Mouse (Mus musculus): ENCODE measurements around the gene Phka2. TPM values are rescaled to one million over a fixed set of nuclear protein-coding genes. Genes with fewer than 3 reads are reported as not detected.

Phka2 gene
- total RNA-seq (2021): 1 to 10 TPM; 5.7 to 6.2 TPM
- long read RNA-seq, experiment 1, partial matches to known transcripts: 1 of 2 reads
- long read RNA-seq, experiment 1, other reads (novel, unspliced or antisense): 1 of 2 reads
- long read RNA-seq, experiment 2, full-length matches to known transcripts: 2 of 2 reads
- long read RNA-seq, experiment 2, partial matches to known transcripts: 0 of 2 reads
- long read RNA-seq, experiment 2, other reads (novel, unspliced or antisense): 0 of 2 reads

- TF ChIP-seq CTCF (IDR thresholded peaks at IDR 0.05): peak; percentile 19
- peak; percentile 90 for DNase-seq
- intact Hi-C loops (cut with DNase I): loop anchor here (10.0 kb wide), 1 partner anchor 262 kb away; the partner anchor contains the start of gene Rs1
- peak within 1 kb of the TSS; percentile 87 for H3K4me3 ChIP-seq
- peak within 1 kb of the TSS; percentile 94 for H3K27ac ChIP-seq
Measured at GRCm38 (mm10) chrX:160502048-160503041, at the start of gene Phka2. Gene Phka2, plus strand, starts transcription at chrX:160502166.

- intact Hi-C loops (cut with DNase I): no loop called here
- DNase-seq: no peak
- Histone ChIP-seq H3K27ac (no peak overlapping the region), H3K4me3 (no peak overlapping the region)
- TF ChIP-seq CTCF (IDR thresholded peaks at IDR 0.05): peak; percentile 29; the same call in 1 of the 2 replicates
Measured at GRCm38 (mm10) chrX:160455686-160456085, 46.3 kb upstream of the Phka2 start.

- no peak for DNase-seq
- H3K27ac ChIP-seq: no peak overlapping the region
- intact Hi-C loops (cut with DNase I): no loop called here
- no peak for TF ChIP-seq CTCF (IDR thresholded peaks at IDR 0.05)
- no peak overlapping the region for H3K4me3 ChIP-seq
Measured at GRCm38 (mm10) chrX:160471257-160471786, 30.6 kb upstream of the Phka2 start.

- TF ChIP-seq CTCF (IDR thresholded peaks at IDR 0.05): no peak
- intact Hi-C loops (cut with DNase I): no loop called here
- no peak overlapping the region for H3K27ac ChIP-seq
- DNase-seq: no peak
- no peak overlapping the region for H3K4me3 ChIP-seq
Measured at GRCm38 (mm10) chrX:160489784-160490183, 12.2 kb upstream of the Phka2 start.

- no peak for DNase-seq
- TF ChIP-seq CTCF (IDR thresholded peaks at IDR 0.05): no peak
- Histone ChIP-seq H3K27ac (no peak overlapping the region), H3K4me3 (no peak overlapping the region)
- intact Hi-C loops (cut with DNase I): no loop called here
Measured at GRCm38 (mm10) chrX:160494333-160494732, 7.6 kb upstream of the Phka2 start.

- Histone ChIP-seq H3K27ac (no peak overlapping the region), H3K4me3 (no peak overlapping the region)
- no peak for TF ChIP-seq CTCF (IDR thresholded peaks at IDR 0.05)
- intact Hi-C loops (cut with DNase I): no loop called here
- DNase-seq: no peak
Measured at GRCm38 (mm10) chrX:160494921-160495320, 7.0 kb upstream of the Phka2 start.

GRCm38 (mm10) chrX:160496473-160496872, 5.5 kb upstream of the Phka2 start:
- Histone ChIP-seq H3K4me3 (no peak overlapping the region), H3K27ac (no peak overlapping the region)
- TF ChIP-seq CTCF (IDR thresholded peaks at IDR 0.05): no peak
- DNase-seq: no peak
- intact Hi-C loops (cut with DNase I): no loop called here

- Histone ChIP-seq H3K27ac (no peak overlapping the region), H3K4me3 (no peak overlapping the region)
- no peak for DNase-seq
- intact Hi-C loops (cut with DNase I): loop anchor here (10.0 kb wide), 1 partner anchor 264 kb away; the partner anchor contains the start of gene Rs1
- no peak for TF ChIP-seq CTCF (IDR thresholded peaks at IDR 0.05)
Measured at GRCm38 (mm10) chrX:160501095-160501494, 871 bp upstream of the Phka2 start.

- no peak for TF ChIP-seq CTCF (IDR thresholded peaks at IDR 0.05)
- DNase-seq: no peak
- intact Hi-C loops (cut with DNase I): loop anchor here (10.0 kb wide), 1 partner anchor 263 kb away; the partner anchor contains the start of gene Rs1
- H3K4me3 ChIP-seq: peak overlapping the region; percentile 87
- peak overlapping the region; percentile 94 for H3K27ac ChIP-seq
Measured at GRCm38 (mm10) chrX:160501687-160502047, 299 bp upstream of the Phka2 start.

GRCm38 (mm10) chrX:160509046-160509445, 7.1 kb downstream of the Phka2 start:
- no peak for TF ChIP-seq CTCF (IDR thresholded peaks at IDR 0.05)
- DNase-seq: no peak
- Histone ChIP-seq H3K27ac (no peak overlapping the region), H3K4me3 (no peak overlapping the region)
- intact Hi-C loops (cut with DNase I): loop anchor here (5.0 to 10.0 kb wide), 2 partner anchors 256 to 1738 kb away; partner anchors contain the start of gene Rs1

- H3K27ac ChIP-seq: 0 out of 2 replicates have a peak overlapping the region, but pooled peaks have one; percentile 8
- TF ChIP-seq CTCF (IDR thresholded peaks at IDR 0.05): no peak
- intact Hi-C loops (cut with DNase I): no loop called here
- H3K4me3 ChIP-seq: no peak overlapping the region
- DNase-seq: no peak
Measured at GRCm38 (mm10) chrX:160510197-160510596, 8.2 kb downstream of the Phka2 start.

- no peak for DNase-seq
- Histone ChIP-seq H3K27ac (no peak overlapping the region), H3K4me3 (no peak overlapping the region)
- intact Hi-C loops (cut with DNase I): no loop called here
- no peak for TF ChIP-seq CTCF (IDR thresholded peaks at IDR 0.05)
Measured at GRCm38 (mm10) chrX:160516027-160516426, 14.1 kb downstream of the Phka2 start.

- H3K27ac ChIP-seq: no peak overlapping the region
- H3K4me3 ChIP-seq: no peak overlapping the region
- TF ChIP-seq CTCF (IDR thresholded peaks at IDR 0.05): no peak
- no peak for DNase-seq
- intact Hi-C loops (cut with DNase I): no loop called here
Measured at GRCm38 (mm10) chrX:160542772-160543171, 40.8 kb downstream of the Phka2 start.
